Mouse (Mus musculus) CD4-positive, CD25-positive, alpha-beta regulatory T cell, adult 4 months (primary cell): ENCODE measurements around the gene Msh4. TPM values are rescaled to one million over a fixed set of nuclear protein-coding genes. Genes with fewer than 3 reads are reported as not detected.

Experiments used
- ATAC-seq: one replicate; pipeline ENCODE4 v1.8.0; 2017
- polyA plus RNA-seq, 2 experiments: library from polyadenylated mRNA; unstranded; fragments of 100-300 nt; shearing (Covaris generic); gene quantifications; one replicate each; pipeline ENCODE4 v1.2.1; 2017

Gene Msh4
- polyA plus RNA-seq = not detected

GRCm38 (mm10) chr3:153906136-153906871 is at the start of gene Msh4:
Msh4 (minus strand) TSS chr3:153906138.
- no peak for ATAC-seq

DNA sequence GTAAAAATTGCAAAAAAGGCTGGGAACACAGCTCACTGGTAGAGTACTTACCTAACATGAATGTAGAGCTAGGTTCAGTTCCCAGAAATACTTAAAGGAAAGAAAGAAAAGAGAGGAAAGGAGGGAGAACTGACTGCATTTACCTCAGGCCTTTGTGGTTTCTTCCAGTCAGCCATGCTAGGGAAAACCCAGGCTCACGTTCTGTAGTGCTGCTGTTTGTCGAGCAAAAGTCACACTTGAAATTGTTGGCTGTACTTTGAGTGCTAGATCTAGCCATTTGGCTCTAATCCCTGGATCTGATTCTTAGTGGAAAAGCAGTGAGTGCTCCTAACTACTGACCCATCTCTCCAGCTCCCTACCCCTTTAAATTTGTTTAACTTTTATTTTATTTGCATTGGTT is 42.2 kb upstream of the Msh4 start:
- no peak for ATAC-seq

DNA sequence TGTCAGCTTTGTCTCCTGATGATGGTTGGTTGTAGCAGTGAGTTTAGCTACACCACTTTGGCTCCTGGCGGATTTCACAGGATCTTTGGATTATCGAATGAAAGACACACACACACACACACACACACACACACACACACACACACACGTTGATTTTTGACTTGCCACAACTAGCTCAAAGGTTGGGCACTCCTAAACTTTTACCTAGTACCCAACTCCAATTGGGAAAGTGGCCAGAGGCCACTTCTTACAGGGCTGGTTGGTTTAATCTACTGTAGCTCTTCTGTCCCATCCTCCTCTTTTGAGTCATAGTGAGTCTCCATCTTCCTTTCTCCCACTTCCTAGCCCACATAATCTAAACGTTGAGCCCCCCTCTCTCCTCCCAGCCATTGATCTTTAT is 41.3 kb upstream of the Msh4 start:
- ATAC-seq = no peak

DNA sequence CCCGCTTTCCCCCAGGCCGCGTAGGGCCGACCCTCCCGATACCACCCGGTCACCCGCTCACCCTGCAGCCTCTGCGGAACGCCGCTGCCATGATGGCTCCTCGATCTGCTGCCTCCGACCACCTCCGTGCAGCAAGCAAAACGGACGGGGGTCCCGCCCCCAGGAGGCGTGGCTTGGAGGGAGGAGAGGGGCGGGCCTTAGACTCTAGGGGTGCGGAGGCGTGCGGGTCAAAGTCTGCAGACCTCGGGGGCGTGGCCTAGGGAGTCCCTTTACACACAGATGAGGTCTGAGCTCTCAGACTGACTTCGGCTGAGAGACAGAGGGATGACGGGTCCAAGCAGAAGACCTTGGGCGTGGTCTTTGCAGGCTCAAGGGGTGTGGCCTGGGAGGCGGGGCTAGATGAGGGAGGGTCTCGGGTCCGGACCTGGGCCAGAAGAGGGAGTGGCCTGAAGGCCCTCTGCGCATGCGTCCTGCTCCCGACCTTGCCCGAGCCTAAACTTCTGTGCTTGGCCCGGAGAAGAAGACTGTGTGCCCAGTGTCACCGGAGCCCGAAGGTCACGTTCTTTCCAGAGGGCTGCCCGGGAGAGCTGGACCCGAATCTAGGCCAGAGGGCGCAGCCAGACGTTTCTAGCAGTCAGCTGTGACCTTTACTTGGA is 38.5 kb upstream of the Msh4 start, which contains the start of gene Acadm:
TSS of gene Acadm (minus strand) at position 298 of the 656 bp plus-strand sequence.
- ATAC-seq = peak; percentile 87

- ATAC-seq = peak; percentile 44
Measured at GRCm38 (mm10) chr3:153943901-153944334, 38.0 kb upstream of the Msh4 start.

- ATAC-seq = no peak
Measured at GRCm38 (mm10) chr3:153943003-153943640, 37.2 kb upstream of the Msh4 start.

DNA sequence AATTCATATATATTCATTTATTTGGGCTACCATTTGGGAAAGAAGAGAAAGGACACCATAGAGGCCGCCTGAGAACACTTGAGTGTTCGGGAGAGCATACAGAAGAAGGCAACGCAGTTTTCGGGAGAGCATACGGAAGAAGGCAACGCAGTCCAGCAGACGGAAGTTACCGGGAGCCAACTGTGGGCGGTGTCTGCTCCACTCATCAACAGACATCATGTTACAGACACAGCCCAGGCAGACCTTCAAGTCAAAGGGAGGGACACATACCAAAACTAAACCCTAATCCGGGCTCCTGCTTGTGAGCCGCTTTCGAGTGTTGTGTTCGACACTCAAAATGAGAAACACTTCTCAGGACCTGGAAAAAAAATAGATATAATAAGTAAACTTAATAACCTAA is 35.7 kb upstream of the Msh4 start:
- no peak for ATAC-seq

- ATAC-seq = no peak
Measured at GRCm38 (mm10) chr3:153940486-153940885, 34.5 kb upstream of the Msh4 start.

- no peak for ATAC-seq
Measured at GRCm38 (mm10) chr3:153940021-153940420, 34.1 kb upstream of the Msh4 start.

- no peak for ATAC-seq
Measured at GRCm38 (mm10) chr3:153937116-153937810, 31.3 kb upstream of the Msh4 start.

GRCm38 (mm10) chr3:153935878-153936277 is 29.9 kb upstream of the Msh4 start:
- ATAC-seq = no peak

DNA sequence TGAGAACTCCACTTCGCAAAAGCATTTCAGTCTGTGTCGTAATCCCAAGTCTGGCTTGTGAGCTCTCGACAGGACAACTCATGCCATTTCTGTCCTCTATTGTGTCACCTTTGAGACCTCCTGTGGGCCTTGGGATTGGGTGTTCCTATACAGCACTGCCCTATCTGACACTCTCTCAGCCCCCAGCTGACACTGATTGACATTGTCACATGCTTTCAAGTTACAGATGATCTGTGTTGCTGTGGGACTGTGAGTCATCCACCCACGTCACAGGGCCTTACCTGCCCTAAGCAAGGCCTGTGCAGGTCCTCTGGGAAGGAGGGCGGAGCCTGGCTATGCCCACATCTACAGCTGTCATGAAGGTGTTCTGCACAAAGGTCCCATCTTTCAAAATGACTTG is 26.5 kb upstream of the Msh4 start:
- ATAC-seq = no peak

DNA sequence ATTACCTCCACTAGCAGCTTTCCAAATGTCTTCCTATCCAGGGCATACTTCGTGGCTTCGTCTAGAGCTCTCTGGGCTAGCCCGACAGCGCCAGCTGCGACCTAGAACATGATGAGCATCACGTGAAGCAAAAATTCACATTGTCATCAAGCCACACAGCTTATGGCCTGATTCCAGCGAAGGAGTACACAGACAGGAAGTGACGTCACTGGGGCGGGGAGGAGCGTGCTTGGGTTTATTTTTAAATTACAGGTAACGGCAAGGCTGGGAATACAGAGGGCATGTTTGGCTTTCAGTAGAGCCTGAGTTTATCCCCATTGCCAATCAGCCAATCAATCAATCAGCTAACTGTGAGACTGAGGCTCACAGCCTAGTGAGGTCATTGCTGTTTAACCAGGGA is 23.6 kb upstream of the Msh4 start:
- peak; percentile 82 for ATAC-seq

- ATAC-seq = no peak
Measured at GRCm38 (mm10) chr3:153926333-153926732, 20.4 kb upstream of the Msh4 start.

- ATAC-seq = no peak
Measured at GRCm38 (mm10) chr3:153921147-153921910, 15.4 kb upstream of the Msh4 start.

DNA sequence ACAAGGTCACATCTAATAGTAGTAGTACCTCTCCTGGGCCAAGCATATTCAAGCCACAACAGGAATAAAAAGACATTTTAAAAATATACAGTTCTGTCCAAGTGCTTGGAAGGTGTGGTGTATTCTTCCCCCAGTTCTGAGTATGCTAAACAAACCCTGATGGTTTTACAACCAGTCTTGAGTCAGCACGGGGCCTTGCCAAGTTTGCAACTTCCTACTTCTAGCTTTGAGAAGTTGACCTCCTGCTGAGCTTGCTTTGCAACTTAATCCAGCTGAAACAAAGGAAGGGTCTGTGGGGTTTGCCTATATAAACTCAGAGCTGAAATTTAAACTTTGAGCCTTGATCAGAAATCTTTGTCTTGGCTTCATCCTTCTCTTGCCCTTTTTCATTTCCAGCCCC is 11.3 kb upstream of the Msh4 start:
- ATAC-seq = no peak

GRCm38 (mm10) chr3:153913510-153914243 is 7.7 kb upstream of the Msh4 start:
- ATAC-seq = no peak

DNA sequence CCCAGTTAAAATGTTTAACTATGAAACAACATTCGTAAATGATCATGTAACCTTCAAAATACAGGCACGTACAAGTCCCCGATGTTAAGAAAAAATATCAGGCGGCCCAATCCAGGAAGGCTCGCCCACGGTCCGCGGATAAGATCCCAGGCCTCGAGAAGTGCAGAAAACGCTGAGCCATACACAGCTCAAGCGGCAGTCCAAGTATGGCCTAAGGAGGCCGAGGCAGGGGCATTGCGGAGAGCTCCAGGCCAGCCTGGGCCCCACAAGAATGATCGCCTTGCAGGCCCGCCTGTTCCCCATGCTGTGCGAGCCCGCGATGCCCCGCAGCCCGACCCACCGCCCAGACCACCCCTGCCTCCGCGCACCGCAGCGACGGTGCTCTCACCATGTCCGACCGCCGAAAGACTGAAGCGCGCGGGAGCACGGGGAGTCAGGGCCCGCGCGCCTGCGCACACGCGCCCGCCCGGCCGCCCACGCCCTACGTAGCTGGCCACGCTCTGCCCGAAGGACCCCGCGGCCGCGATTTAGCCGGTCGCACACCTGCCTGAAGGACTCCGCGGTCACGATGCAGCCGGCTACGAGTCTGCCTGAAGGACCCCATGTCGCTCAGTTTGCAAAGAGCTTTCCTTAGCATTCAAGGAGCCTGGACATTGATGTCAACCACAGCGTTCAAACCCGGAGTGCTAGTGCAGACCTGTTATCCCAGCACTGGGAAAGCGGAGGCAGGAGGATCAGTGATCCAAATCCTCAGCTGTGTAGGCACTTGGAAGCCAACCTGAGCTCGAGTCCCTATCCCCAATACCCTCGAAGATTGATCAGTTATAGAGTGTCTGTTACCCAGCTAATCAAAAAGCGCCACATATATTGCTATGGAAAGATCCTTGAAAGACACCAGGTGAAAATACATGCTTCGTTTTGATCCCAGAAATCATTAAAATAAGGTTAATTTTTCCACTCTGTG is 6.9 kb upstream of the Msh4 start, which contains the start of gene Rabggtb:
TSS of gene Rabggtb (minus strand) at position 464 of the 964 bp plus-strand sequence.
- peak; percentile 88 for ATAC-seq

DNA sequence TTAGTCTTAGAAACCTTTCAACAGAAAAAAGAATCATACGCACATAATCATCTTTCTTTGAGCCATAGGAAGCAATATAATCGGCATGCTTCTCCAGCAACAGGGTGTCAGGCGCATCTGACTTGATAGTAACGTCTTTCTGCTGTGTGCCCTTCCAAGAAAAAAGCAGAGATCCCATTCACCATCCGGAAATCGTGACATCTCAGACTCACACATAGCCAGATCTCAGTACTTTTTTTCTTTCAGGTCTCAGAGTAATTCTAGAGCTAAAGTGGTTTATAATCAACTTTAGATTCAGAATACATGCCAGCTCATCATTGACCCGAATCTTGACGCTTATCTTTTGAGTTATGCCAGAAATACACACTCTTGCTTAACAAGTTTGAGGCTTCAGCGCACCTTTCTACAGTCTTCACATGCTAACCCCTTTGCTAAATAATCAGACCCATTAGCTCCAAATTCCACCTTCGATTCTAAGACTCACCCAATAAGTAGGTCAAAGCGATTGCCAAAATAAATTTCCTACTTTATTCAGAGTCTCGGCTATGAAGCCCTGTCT is 6.0 kb upstream of the Msh4 start:
- ATAC-seq = no peak
